ENCODE assay signal across 8 mouse cellular contexts in the genomic region with DNA sequence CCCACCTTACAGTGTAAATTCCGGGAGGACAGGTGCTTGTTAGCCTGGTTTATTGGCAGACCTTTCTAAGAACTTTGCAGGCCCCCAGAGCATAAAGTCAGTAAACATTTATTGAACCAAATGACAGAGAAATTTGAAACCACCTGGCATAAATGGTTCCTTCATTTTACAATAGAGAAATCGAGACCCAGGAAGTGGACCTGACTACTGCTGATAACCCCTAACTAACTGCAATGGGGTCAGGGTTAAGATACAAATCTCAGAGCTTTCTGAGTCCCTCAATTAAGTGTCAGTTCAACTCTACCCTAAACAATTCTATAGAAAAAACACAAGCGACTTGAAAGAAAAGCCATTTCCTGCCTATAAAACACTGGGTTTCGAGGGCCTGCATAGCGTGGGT. TPM values are rescaled to one million over a fixed set of nuclear protein-coding genes. Genes with fewer than 3 reads are reported as not detected.
A peak's percentile ranks its signal among the peaks of the same experiment; 100 is the strongest.
DNase-seq lines count a peak whose midpoint lies in the region; ATAC-seq and TF ChIP-seq lines count a peak whose summit lies in the region.

No protein-coding gene starts in this region.

- no peaks in the 10 kb centered on the region for H3K27me3 ChIP-seq in liver, adult 2 months (ENCODE audit: control insufficient read depth, insufficient read depth, low read length)
- H3K27me3 ChIP-seq in embryonic facial prominence, embryonic 12.5 days: no peaks in the 10 kb centered on the region
- H3K27me3 ChIP-seq in intestine, embryonic 14.5 days (replicated peaks; ENCODE audit: control insufficient read depth, insufficient read depth, low read length): no peaks in the 10 kb centered on the region
- no peaks in the 10 kb centered on the region for H3K27me3 ChIP-seq in neural tube, embryonic 12.5 days (replicated peaks)

- WGBS in liver, adult 2 months: 5% methylated on average over 5 of the region's 5 CpGs
- WGBS in embryonic facial prominence, embryonic 12.5 days: 11% methylated on average over 5 of the region's 5 CpGs
- 6% methylated on average over 5 of the region's 5 CpGs for WGBS in intestine, embryonic 14.5 days
- 6% methylated on average over 5 of the region's 5 CpGs for WGBS in neural tube, embryonic 12.5 days

- H3K27ac ChIP-seq in liver, adult 2 months (replicated peaks; ENCODE audit: insufficient read depth, low read depth, low read length): peak overlapping the region; percentile 99
- H3K27ac ChIP-seq in embryonic facial prominence, embryonic 12.5 days: peak overlapping the region; percentile 74; the same call in 1 of the 2 replicates
- peak overlapping the region; percentile 55 for H3K27ac ChIP-seq in intestine, embryonic 14.5 days (ENCODE audit: low read depth)
- no peak overlapping the region for H3K27ac ChIP-seq in neural tube, embryonic 12.5 days

- H3K4me3 ChIP-seq in liver, adult 2 months (ENCODE audit: insufficient read depth, low read depth, low read length): peak overlapping the region; percentile 81; the same call in 1 of the 2 replicates
- peak overlapping the region; percentile 96 for H3K4me3 ChIP-seq in embryonic facial prominence, embryonic 12.5 days
- peak overlapping the region; percentile 97 for H3K4me3 ChIP-seq in intestine, embryonic 14.5 days (ENCODE audit: low read depth, low read length)
- peak overlapping the region; percentile 47 for H3K4me3 ChIP-seq in neural tube, embryonic 12.5 days

- no peak for ATAC-seq in embryonic facial prominence, embryonic 12.5 days (ENCODE audit: insufficient number of reproducible peaks, insufficient read depth, low FRiP score, low TSS enrichment)
- no peak for ATAC-seq in intestine, embryonic 14.5 days (replicated peaks; ENCODE audit: low FRiP score, low TSS enrichment, low read depth)
- no peak for ATAC-seq in neural tube, embryonic 12.5 days (ENCODE audit: low FRiP score, low read depth)

- peaks cover 20% of the 10 kb centered on the region for H3K4me1 ChIP-seq in liver, adult 2 months (ENCODE audit: control insufficient read depth, insufficient read depth, low read length)
- H3K4me1 ChIP-seq in embryonic facial prominence, embryonic 12.5 days: peaks cover 13% of the 10 kb centered on the region
- peaks cover 15% of the 10 kb centered on the region; the same call in 1 of the 2 replicates for H3K4me1 ChIP-seq in intestine, embryonic 14.5 days (replicated peaks; ENCODE audit: control insufficient read depth, insufficient read depth, low read length)
- H3K4me1 ChIP-seq in neural tube, embryonic 12.5 days: peaks cover 22% of the 10 kb centered on the region

- no peaks in the 10 kb centered on the region for H3K9me3 ChIP-seq in embryonic facial prominence, embryonic 12.5 days
- no peaks in the 10 kb centered on the region for H3K9me3 ChIP-seq in intestine, embryonic 14.5 days (ENCODE audit: control insufficient read depth, low read length)
- no peaks in the 10 kb centered on the region for H3K9me3 ChIP-seq in neural tube, embryonic 12.5 days

- H3K4me2 ChIP-seq in embryonic facial prominence, embryonic 12.5 days (replicated peaks): peak overlapping the region; percentile 88
- H3K4me2 ChIP-seq in intestine, embryonic 14.5 days (ENCODE audit: low read length): peak overlapping the region; percentile 89
- H3K4me2 ChIP-seq in neural tube, embryonic 12.5 days (replicated peaks): peak overlapping the region; percentile 82

- no peak for TF ChIP-seq CTCF in liver, adult 2 months (IDR thresholded peaks at IDR 0.05; ENCODE audit: low read depth, low read length)

- peaks cover 22% of the 10 kb centered on the region for H3K79me2 ChIP-seq in liver, adult 2 months (ENCODE audit: control insufficient read depth, insufficient read depth, low read length)

- TF ChIP-seq POLR2A in liver, adult 2 months (IDR thresholded peaks at IDR 0.05; ENCODE audit: extremely low read depth, insufficient read depth, low read length): no peak

- DNase-seq in liver, adult 2 months (ENCODE audit: extremely low read depth, low read depth, low spot score): peak; percentile 60
- DNase-seq in liver: no peak
- DNase-seq in intestine, embryonic 14.5 days (ENCODE audit: low spot score): no peak
- DNase-seq in adrenal gland, adult 8-10 months: no peak
- no peak for DNase-seq in cerebellum, postnatal 25 days
- no peak for DNase-seq in urinary bladder, postnatal 36 days (ENCODE audit: low spot score in 2 of 2)

- no peaks in the 10 kb centered on the region for H3K36me3 ChIP-seq in liver, adult 2 months (ENCODE audit: control insufficient read depth, insufficient read depth, low read length)
- no peaks in the 10 kb centered on the region for H3K36me3 ChIP-seq in embryonic facial prominence, embryonic 12.5 days
- H3K36me3 ChIP-seq in intestine, embryonic 14.5 days (ENCODE audit: control insufficient read depth, insufficient read depth, low read length): no peaks in the 10 kb centered on the region
- H3K36me3 ChIP-seq in neural tube, embryonic 12.5 days: no peaks in the 10 kb centered on the region

- H3K9ac ChIP-seq in liver, adult 2 months (ENCODE audit: low read depth, low read length): peak overlapping the region; percentile 89
- H3K9ac ChIP-seq in embryonic facial prominence, embryonic 12.5 days: peak overlapping the region; percentile 62
- peak overlapping the region; percentile 52 for H3K9ac ChIP-seq in intestine, embryonic 14.5 days (ENCODE audit: low read length)
- peak overlapping the region; percentile 61 for H3K9ac ChIP-seq in neural tube, embryonic 12.5 days

RNA-seq across cellular contexts. Expression of a gene that starts 0.9 kb away (rescaled TPM):
- total RNA-seq in liver, adult 2 months (2014; rRNA removed): 19.7 and 31.4 TPM in 2 replicates
- 34.7 and 39.8 TPM in 2 replicates for polyA plus RNA-seq in liver, adult 2 months (2012; rRNA removed)
- polyA plus RNA-seq in embryonic facial prominence, embryonic 12.5 days (2016; fragmentation: Nextera tagmentation; extraction: Ambion mirVana): 17.5 and 23.7 TPM in 2 replicates
- polyA plus RNA-seq in intestine, embryonic 14.5 days (2014; fragmentation: Nextera tagmentation; extraction: Ambion mirVana): 25.2 and 25.5 TPM in 2 replicates
- 19.9 and 21.3 TPM in 2 replicates for polyA plus RNA-seq in neural tube, embryonic 12.5 days (2016; fragmentation: Nextera tagmentation; extraction: Ambion mirVana)
- 100 to 1,000 TPM in 3 of 4 experiments, 10 to 100 TPM in 1; 95.7 to 109 (median 104) TPM for total RNA-seq in adrenal gland, adult 8-10 months (2022)

Comparison
In these comparisons a context has a peak if more than half of its experiments do, and no peak if none do; other contexts are left out.
1. H3K4me3 ChIP-seq: peak in every context shown above with its lines; median percentile 97 in intestine, embryonic 14.5 days; 96 in embryonic facial prominence, embryonic 12.5 days; 81 in liver, adult 2 months; 47 in neural tube, embryonic 12.5 days.